Mouse (Mus musculus): ENCODE data around the gene Rem1. TPM values are rescaled to one million over a fixed set of nuclear protein-coding genes. Genes with fewer than 3 reads are reported as not detected.

Gene Rem1
- total and polyA plus RNA-seq, 2 experiments from 2014 or later = 10.2 to 12.5 TPM

DNA sequence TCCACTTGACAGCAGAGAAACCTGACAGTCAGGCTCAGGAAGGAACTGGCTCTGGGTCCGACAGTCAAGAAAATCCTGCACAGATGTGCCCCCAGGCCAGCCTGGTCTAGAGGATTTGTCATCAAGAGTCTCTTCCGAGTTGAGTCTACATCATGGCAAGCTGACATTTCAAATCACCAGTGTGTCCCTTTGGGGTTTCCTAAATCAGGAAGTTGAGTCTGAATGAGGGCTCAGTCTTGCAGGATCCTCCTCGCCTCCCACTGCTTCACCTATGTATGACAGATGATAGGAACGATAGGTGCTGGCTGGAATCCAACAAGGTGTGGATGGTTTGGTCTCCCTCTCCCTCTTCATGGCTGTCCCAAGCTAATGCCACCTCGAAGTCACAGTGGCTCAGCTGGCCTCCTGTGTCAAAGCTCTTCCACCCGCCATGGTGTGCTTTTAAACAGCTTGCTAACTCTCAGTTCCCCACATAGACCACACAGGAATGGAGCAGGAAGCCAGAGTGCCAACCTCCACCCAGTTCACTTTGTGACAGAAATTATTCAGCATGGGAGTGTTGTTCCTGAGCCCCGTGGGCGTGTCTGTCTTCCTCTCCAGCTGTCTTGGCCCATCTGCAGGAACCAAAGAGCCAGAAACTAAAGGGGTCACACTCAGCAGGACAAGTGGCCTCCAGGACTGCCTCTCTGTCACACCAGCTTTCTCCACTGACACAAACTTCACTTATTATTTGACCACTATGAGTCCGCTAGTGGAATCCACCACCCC is 6.2 kb upstream of the Rem1 start:
- Histone ChIP-seq H3K9ac (replicated peaks; ENCODE audit: low read depth, low read length) (no peak overlapping the region), H3K27me3 (ENCODE audit: control insufficient read depth, insufficient read depth, low read length) (peaks cover 7% of the 10 kb centered on the region; the same call in 1 of the 2 replicates), H3K9me3 (replicated peaks; ENCODE audit: control insufficient read depth, low read length) (0 out of 2 replicates have a peak, but pooled peaks cover 4% of the 10 kb centered on the region), H3K4me2 (ENCODE audit: low read depth, low read length) (no peak overlapping the region), H3K4me3 (ENCODE audit: low read depth, low read length) (no peak overlapping the region), H3K36me3 (replicated peaks; ENCODE audit: control insufficient read depth, insufficient read depth, low read length) (no peaks in the 10 kb centered on the region), H3K4me1 (ENCODE audit: control insufficient read depth, insufficient read depth) (no peaks in the 10 kb centered on the region), H3K27ac (ENCODE audit: low read depth) (no peak overlapping the region)
- DNase-seq (ENCODE audit: low spot score) (no peak), ATAC-seq (ENCODE audit: insufficient read depth, low read depth) (peak; percentile 2; the same call in 1 of the 2 replicates)
- TF ChIP-seq EP300 (IDR thresholded peaks at IDR 0.05; ENCODE audit: low read depth) (no peak), CTCF (IDR thresholded peaks at IDR 0.05; ENCODE audit: low read depth) (no peak)
- 55% methylated on average over 9 of the region's 9 CpGs for WGBS

DNA sequence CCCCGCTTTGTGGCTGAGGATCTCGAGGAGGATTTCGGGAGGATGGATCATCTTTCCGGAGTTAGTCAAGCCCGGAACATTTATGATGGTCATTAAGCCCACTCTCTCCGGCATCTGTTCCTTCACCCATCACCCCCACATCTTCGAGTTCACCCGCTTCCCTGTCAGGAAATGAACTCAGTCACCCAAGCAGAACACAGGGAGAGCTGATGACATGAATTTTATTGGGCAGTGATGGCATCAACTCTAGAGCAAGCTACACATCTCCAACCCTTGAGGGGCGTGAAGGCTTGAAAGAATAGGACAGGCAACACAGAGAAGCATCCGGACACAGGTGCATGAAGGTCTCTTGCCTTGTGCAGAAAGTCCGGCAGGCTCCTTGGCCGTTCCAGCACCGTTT is 4.6 kb upstream of the Rem1 start:
- Histone ChIP-seq H3K4me2 (ENCODE audit: low read depth, low read length) (no peak overlapping the region), H3K9ac (replicated peaks; ENCODE audit: low read depth, low read length) (no peak overlapping the region), H3K27me3 (ENCODE audit: control insufficient read depth, insufficient read depth, low read length) (peaks cover 18% of the 10 kb centered on the region), H3K36me3 (replicated peaks; ENCODE audit: control insufficient read depth, insufficient read depth, low read length) (no peaks in the 10 kb centered on the region), H3K4me1 (ENCODE audit: control insufficient read depth, insufficient read depth) (0 out of 2 replicates have a peak, but pooled peaks cover 6% of the 10 kb centered on the region), H3K27ac (ENCODE audit: low read depth) (no peak overlapping the region), H3K9me3 (replicated peaks; ENCODE audit: control insufficient read depth, low read length) (0 out of 2 replicates have a peak, but pooled peaks cover 4% of the 10 kb centered on the region), H3K4me3 (ENCODE audit: low read depth, low read length) (no peak overlapping the region)
- WGBS = 78% methylated on average over 13 of the region's 13 CpGs
- ATAC-seq (ENCODE audit: insufficient read depth, low read depth) = no peak
- DNase-seq (ENCODE audit: low spot score) = no peak
- TF ChIP-seq EP300 (IDR thresholded peaks at IDR 0.05; ENCODE audit: low read depth) = no peak
- no peak for TF ChIP-seq CTCF (IDR thresholded peaks at IDR 0.05; ENCODE audit: low read depth)

DNA sequence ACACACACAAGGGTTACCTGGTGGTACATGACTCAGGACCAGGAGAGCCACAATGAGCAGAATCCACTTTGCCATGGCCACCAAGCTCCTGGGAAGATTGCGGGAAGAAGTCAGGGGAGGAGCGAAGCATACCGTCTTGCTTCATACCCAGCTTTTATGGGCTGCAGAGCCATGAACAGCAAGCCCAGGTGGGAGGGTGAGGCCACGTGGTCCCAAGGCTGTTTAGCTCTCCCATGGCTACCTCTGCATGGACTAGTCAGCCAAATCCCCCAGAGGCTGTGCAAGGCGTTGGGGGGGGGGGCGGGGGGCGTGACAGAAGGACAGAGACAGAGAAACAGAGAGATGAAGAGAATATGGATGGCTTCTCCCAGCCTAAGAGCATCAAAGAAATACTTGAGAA is 3.8 kb upstream of the Rem1 start, which contains the start of gene Defb25:
Gene Defb25 (minus strand): TSS at position 101 of the 400 bp plus-strand sequence.
- no peak within 1 kb of the TSS for H3K4me2 ChIP-seq (ENCODE audit: low read depth, low read length)
- no peak for TF ChIP-seq EP300 (IDR thresholded peaks at IDR 0.05; ENCODE audit: low read depth)
- no peak for TF ChIP-seq CTCF (IDR thresholded peaks at IDR 0.05; ENCODE audit: low read depth)

DNA sequence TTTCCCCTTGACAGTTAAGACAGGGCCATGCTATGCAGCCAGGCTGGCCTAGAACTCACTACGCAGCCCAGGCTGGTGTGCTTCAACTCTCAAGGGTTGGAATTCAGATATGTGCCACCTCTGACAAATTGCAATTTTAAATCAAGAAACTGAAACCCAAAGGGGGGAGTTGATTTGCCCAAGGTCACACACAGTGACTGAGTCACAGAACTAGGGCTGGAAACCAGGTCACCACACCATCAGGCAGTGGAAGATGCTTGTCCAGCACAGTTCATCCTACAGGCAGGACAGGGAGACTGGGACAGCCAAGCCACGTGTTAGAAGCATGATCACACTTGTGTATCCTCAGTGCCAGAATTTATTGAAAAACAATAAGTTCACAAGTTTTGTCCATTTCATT is 2.2 kb upstream of the Rem1 start:
- ATAC-seq (ENCODE audit: insufficient read depth, low read depth) (no peak), DNase-seq (ENCODE audit: low spot score) (no peak)
- Histone ChIP-seq H3K9me3 (replicated peaks; ENCODE audit: control insufficient read depth, low read length) (0 out of 2 replicates have a peak, but pooled peaks cover 4% of the 10 kb centered on the region), H3K36me3 (replicated peaks; ENCODE audit: control insufficient read depth, insufficient read depth, low read length) (no peaks in the 10 kb centered on the region), H3K4me1 (ENCODE audit: control insufficient read depth, insufficient read depth) (0 out of 2 replicates have a peak, but pooled peaks cover 6% of the 10 kb centered on the region), H3K27me3 (ENCODE audit: control insufficient read depth, insufficient read depth, low read length) (peaks cover 37% of the 10 kb centered on the region), H3K9ac (replicated peaks; ENCODE audit: low read depth, low read length) (no peak overlapping the region), H3K4me2 (ENCODE audit: low read depth, low read length) (no peak overlapping the region), H3K4me3 (ENCODE audit: low read depth, low read length) (no peak overlapping the region), H3K27ac (ENCODE audit: low read depth) (no peak overlapping the region)
- WGBS = 88% methylated on average over 2 of the region's 2 CpGs
- TF ChIP-seq CTCF (IDR thresholded peaks at IDR 0.05; ENCODE audit: low read depth) (no peak), EP300 (IDR thresholded peaks at IDR 0.05; ENCODE audit: low read depth) (no peak)

More for the DNA sequence above, 3.8 kb upstream of the Rem1 start, which contains the start of gene Defb25:
- no peak within 1 kb of the TSS for H3K4me3 ChIP-seq (ENCODE audit: low read depth, low read length)
- ATAC-seq (ENCODE audit: insufficient read depth, low read depth) (no peak), DNase-seq (ENCODE audit: low spot score) (no peak)
- WGBS = 66% methylated on average over 7 of the region's 7 CpGs
- H3K27me3 ChIP-seq (ENCODE audit: control insufficient read depth, insufficient read depth, low read length) = peaks cover 21% of the 10 kb centered on the region
- no peak within 1 kb of the TSS for H3K27ac ChIP-seq (ENCODE audit: low read depth)
- H3K9ac ChIP-seq (replicated peaks; ENCODE audit: low read depth, low read length) = no peak within 1 kb of the TSS
- H3K4me1 ChIP-seq (ENCODE audit: control insufficient read depth, insufficient read depth) = 0 out of 2 replicates have a peak, but pooled peaks cover 6% of the 10 kb centered on the region
- no peaks in the 10 kb centered on the region for H3K36me3 ChIP-seq (replicated peaks; ENCODE audit: control insufficient read depth, insufficient read depth, low read length)
- 0 out of 2 replicates have a peak, but pooled peaks cover 4% of the 10 kb centered on the region for H3K9me3 ChIP-seq (replicated peaks; ENCODE audit: control insufficient read depth, low read length)

DNA sequence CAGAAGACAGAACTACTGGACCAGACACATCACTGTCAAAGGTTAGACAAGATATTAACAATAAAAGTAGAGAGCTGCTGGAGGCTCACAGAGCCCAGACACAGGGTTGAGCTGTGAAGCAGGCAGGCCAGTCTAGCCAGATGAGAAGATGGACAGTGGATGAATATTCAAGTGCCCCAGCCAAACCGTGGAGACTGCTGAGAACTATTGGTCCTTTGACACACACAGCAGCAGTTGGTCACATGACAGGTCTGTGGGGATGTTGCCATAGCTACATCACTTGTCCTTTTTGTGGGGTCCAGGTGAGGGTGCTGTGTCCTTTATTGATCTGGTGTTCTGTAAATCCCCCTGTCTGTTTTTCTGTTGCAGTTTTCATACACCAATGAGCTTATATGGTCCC is 1.5 kb upstream of the Rem1 start:
- Histone ChIP-seq H3K9ac (replicated peaks; ENCODE audit: low read depth, low read length) (no peak overlapping the region), H3K4me3 (ENCODE audit: low read depth, low read length) (no peak overlapping the region), H3K36me3 (replicated peaks; ENCODE audit: control insufficient read depth, insufficient read depth, low read length) (no peaks in the 10 kb centered on the region), H3K9me3 (replicated peaks; ENCODE audit: control insufficient read depth, low read length) (0 out of 2 replicates have a peak, but pooled peaks cover 4% of the 10 kb centered on the region), H3K4me2 (ENCODE audit: low read depth, low read length) (no peak overlapping the region), H3K27ac (ENCODE audit: low read depth) (no peak overlapping the region), H3K27me3 (ENCODE audit: control insufficient read depth, insufficient read depth, low read length) (peaks cover 37% of the 10 kb centered on the region), H3K4me1 (ENCODE audit: control insufficient read depth, insufficient read depth) (0 out of 2 replicates have a peak, but pooled peaks cover 6% of the 10 kb centered on the region)
- WGBS = 19% methylated on average over 1 of the region's 1 CpGs
- ATAC-seq (ENCODE audit: insufficient read depth, low read depth) (no peak), DNase-seq (ENCODE audit: low spot score) (no peak)
- TF ChIP-seq EP300 (IDR thresholded peaks at IDR 0.05; ENCODE audit: low read depth) (no peak), CTCF (IDR thresholded peaks at IDR 0.05; ENCODE audit: low read depth) (no peak)

Data from heart, postnatal 0 days (tissue).